Mouse (Mus musculus): ENCODE data around the gene Pcyt2. TPM values are rescaled to one million over a fixed set of nuclear protein-coding genes. Genes with fewer than 3 reads are reported as not detected.

Gene Pcyt2
- polyA plus RNA-seq (2015; fragmentation: Nextera tagmentation; extraction: Ambion mirVana), result 222 and 233 TPM in 2 replicates

DNA sequence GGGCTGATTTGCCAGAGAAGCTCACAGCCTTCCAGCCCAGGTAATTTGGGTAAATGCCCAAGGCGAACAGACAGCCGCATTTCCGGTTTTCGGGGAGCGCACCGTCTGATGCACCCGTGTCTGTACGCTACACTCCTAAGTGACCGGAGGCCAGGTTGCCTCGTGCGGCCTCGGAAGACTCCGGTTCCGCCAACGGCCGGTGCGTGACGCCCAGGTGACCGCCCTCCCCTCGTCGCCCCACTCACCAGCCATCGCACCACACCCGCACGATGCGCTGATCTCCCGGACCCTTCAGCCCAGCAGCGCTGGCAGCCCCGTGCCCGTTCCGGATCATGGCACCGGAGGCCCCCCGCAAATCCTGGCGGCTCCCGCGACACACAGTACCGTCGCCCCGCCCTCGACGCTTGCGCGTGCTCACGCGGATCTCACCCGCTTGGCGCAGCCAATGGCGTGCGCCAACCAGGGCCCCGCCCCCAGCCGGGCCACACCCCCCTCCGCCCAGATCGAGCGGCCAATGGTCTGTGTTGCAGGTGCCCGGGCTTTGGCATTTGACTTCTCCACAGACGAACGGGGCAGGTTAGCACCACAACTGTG lies at the start of gene Pcyt2:
Gene Pcyt2 (minus strand): TSS at position 418 of the 594 bp plus-strand sequence.
- peak; percentile 95 for ATAC-seq (replicated peaks)
- Histone ChIP-seq H3K9me3 (no peaks in the 10 kb centered on the region), H3K27me3 (replicated peaks) (no peaks in the 10 kb centered on the region), H3K4me1 (peaks cover 24% of the 10 kb centered on the region), H3K36me3 (replicated peaks) (peaks cover 32% of the 10 kb centered on the region), H3K9ac (peak within 1 kb of the TSS; percentile 84), H3K4me2 (peak within 1 kb of the TSS; percentile 74), H3K4me3 (peak within 1 kb of the TSS; percentile 73), H3K27ac (peak within 1 kb of the TSS; percentile 91)
- under 1% methylated on average over 56 of the region's 56 CpGs for WGBS

- H3K36me3 ChIP-seq (replicated peaks), result no peaks in the 10 kb centered on the region
- WGBS, result 10% methylated on average over 3 of the region's 3 CpGs
- H3K4me2 ChIP-seq, result no peak overlapping the region
- no peak overlapping the region for H3K4me3 ChIP-seq
- peaks cover 29% of the 10 kb centered on the region for H3K27me3 ChIP-seq (replicated peaks)
- H3K4me1 ChIP-seq, result no peaks in the 10 kb centered on the region
- H3K9ac ChIP-seq, result no peak overlapping the region
- no peaks in the 10 kb centered on the region for H3K9me3 ChIP-seq
- no peak for ATAC-seq (replicated peaks)
- H3K27ac ChIP-seq, result no peak overlapping the region
These were observed 48.9 kb upstream of the Pcyt2 start for GRCm38 (mm10) chr11:120666617-120667016.

DNA sequence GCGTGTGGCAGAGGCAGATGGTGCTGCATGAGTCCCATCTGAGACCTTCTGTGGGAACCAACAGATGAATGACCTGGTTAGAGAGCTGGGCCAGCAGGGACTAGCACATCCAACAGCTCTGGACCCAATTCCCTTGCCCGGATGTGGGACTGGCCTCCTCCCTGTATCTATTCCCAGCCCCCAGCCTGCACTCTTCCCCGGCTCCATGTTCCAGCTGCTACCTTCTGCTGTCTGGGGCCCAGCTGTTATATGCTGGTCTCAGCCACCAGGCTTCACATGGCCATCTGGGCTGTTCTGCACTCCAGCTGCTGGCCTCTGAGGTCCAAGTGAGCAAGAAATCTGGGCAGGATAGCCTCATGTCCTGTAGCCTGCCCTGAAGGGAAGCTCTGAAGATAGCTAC lies 47.7 kb upstream of the Pcyt2 start:
- Histone ChIP-seq H3K27ac (no peak overlapping the region), H3K9me3 (no peaks in the 10 kb centered on the region), H3K4me2 (no peak overlapping the region), H3K9ac (no peak overlapping the region), H3K36me3 (replicated peaks) (no peaks in the 10 kb centered on the region), H3K4me3 (no peak overlapping the region), H3K27me3 (replicated peaks) (peaks cover 41% of the 10 kb centered on the region), H3K4me1 (peaks cover 11% of the 10 kb centered on the region)
- 83% methylated on average over 3 of the region's 3 CpGs for WGBS
- ATAC-seq (replicated peaks), result no peak

DNA sequence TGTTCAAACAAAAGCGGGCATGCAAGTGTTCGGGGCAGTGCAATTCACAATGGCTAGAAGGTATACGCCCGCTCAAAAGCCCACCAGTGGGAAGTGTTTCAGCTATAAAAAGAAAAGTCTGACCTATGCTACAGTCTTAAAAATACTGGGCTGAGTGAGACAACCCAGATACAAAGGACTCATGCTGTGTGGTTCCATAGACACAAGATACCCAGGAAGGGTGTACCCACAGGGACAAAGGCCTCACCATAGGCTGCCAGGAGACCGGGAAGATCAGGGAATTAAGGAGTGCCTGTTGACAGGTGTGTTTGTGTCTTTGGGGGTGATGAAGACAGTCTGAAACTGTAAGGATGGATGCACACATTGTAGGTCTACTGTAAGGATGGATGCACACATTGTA lies 46.0 kb upstream of the Pcyt2 start:
- H3K36me3 ChIP-seq (replicated peaks), result no peaks in the 10 kb centered on the region
- ATAC-seq (replicated peaks), result no peak
- H3K27me3 ChIP-seq (replicated peaks), result peaks cover 58% of the 10 kb centered on the region

DNA sequence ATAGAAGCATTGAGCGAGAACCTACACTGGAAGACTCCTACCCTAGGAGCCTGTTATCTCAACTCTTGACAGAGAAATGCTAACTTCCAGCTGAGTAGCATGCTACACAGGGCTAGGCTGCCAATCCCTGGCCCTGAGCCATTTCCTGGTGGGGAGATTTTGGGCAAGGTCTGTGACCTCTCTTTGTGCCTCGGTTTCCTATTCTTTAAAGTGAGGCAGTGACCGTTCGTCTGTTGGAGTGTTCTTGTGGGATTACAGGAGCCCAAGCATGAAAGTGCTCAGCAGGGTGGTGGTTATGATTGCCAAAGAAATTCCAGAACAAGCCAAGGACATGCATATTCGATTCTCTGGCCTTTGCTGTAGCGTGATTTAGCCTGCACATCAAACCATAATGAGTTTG lies 45.0 kb upstream of the Pcyt2 start:
- peaks cover 22% of the 10 kb centered on the region for H3K4me1 ChIP-seq
- H3K27me3 ChIP-seq (replicated peaks), result peaks cover 67% of the 10 kb centered on the region
- H3K9ac ChIP-seq, result no peak overlapping the region
- ATAC-seq (replicated peaks), result no peak
- H3K36me3 ChIP-seq (replicated peaks), result no peaks in the 10 kb centered on the region
- no peak overlapping the region for H3K4me2 ChIP-seq
- no peak overlapping the region for H3K27ac ChIP-seq
- H3K4me3 ChIP-seq, result no peak overlapping the region
- 22% methylated on average over 6 of the region's 6 CpGs for WGBS
- no peaks in the 10 kb centered on the region for H3K9me3 ChIP-seq

More for the DNA sequence above, 46.0 kb upstream of the Pcyt2 start:
- Histone ChIP-seq H3K9ac (no peak overlapping the region), H3K27ac (no peak overlapping the region), H3K9me3 (no peaks in the 10 kb centered on the region), H3K4me1 (peaks cover 22% of the 10 kb centered on the region), H3K4me3 (no peak overlapping the region), H3K4me2 (no peak overlapping the region)
- WGBS, result 56% methylated on average over 5 of the region's 5 CpGs

DNA sequence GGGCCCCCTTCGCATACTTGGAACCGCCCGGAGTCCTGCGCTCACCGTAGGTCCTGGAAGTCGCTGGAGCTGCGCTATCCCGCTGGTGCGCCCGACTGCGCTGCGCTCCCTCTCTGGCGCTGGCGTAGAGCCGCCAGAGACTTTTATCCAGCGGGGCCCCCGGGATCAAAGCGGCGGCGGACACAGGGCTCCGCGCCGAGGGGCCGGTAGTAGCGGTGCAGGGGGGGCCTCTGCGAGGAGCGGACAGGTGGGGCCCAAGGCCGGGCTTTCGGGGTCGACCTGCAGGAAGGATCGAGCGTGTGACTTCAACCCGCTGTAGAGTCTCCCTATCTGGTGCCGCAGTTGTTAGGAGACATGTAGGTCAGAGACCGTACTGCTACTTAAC lies 43.3 kb upstream of the Pcyt2 start, which contains the start of gene Notum:
Gene Notum (minus strand): TSS at position 100 of the 385 bp plus-strand sequence.
- no peak for ATAC-seq (replicated peaks)
- Histone ChIP-seq H3K36me3 (replicated peaks) (no peaks in the 10 kb centered on the region), H3K4me3 (peak within 1 kb of the TSS; percentile 34), H3K9me3 (no peaks in the 10 kb centered on the region), H3K4me1 (peaks cover 22% of the 10 kb centered on the region), H3K9ac (no peak within 1 kb of the TSS), H3K27ac (no peak within 1 kb of the TSS), H3K27me3 (replicated peaks) (peaks cover 84% of the 10 kb centered on the region), H3K4me2 (peak within 1 kb of the TSS; percentile 49)
- 1% methylated on average over 35 of the region's 35 CpGs for WGBS

DNA sequence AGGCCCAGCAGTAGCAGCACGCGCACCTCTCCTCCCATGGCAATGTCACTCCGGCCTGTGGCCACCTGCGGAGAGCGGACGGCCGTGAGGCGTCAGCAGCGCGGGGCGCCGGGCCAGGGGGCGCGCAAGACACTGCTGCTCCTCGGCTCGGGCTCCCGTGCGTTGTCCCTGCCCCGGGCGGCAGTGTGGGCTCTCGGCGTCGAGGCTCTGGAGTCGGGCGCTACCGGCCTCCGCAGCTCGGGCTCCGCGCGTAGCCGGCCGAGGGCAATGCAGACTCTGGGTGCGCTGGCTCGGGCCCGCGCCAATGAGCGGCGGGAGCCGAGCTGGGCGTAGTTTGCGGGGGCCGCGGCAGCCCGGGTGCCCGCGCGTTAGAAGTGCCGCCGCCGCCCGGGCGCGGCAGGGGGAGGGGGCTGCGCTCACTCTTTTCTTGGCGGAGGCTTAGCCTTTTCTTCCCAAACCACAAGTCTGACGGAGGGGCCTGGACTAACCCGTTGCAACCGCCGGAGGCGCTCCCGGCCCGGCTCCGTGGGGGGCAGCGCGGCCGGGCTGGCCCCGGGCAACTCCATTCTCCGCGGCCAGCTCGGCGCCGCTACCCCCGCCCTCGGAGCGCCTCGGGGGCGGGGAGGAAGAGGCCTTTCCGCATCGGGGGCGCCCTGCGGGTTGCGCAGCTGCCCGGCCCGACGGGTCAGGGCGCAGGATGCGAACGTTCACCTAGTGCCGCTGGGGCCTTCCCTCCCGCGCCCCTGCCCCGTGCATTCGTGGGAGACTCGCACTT lies 42.8 kb upstream of the Pcyt2 start:
- under 1% methylated on average over 80 of the region's 95 CpGs for WGBS
- no peak for ATAC-seq (replicated peaks)
- Histone ChIP-seq H3K4me2 (peak overlapping the region; percentile 49), H3K27ac (no peak overlapping the region), H3K9me3 (no peaks in the 10 kb centered on the region), H3K4me3 (peak overlapping the region; percentile 34), H3K9ac (no peak overlapping the region), H3K27me3 (replicated peaks) (peaks cover 84% of the 10 kb centered on the region), H3K36me3 (replicated peaks) (no peaks in the 10 kb centered on the region), H3K4me1 (peaks cover 22% of the 10 kb centered on the region)

- H3K36me3 ChIP-seq (replicated peaks), result no peaks in the 10 kb centered on the region
- H3K27me3 ChIP-seq (replicated peaks), result peaks cover 83% of the 10 kb centered on the region
- no peaks in the 10 kb centered on the region for H3K9me3 ChIP-seq
- no peak overlapping the region for H3K9ac ChIP-seq
- ATAC-seq (replicated peaks), result no peak
- WGBS, result 3% methylated on average over 50 of the region's 50 CpGs
- no peak overlapping the region for H3K27ac ChIP-seq
- peak overlapping the region; percentile 49 for H3K4me2 ChIP-seq
- H3K4me3 ChIP-seq, result peak overlapping the region; percentile 34
- peaks cover 22% of the 10 kb centered on the region for H3K4me1 ChIP-seq
These were observed 42.0 kb upstream of the Pcyt2 start for GRCm38 (mm10) chr11:120659509-120660300.

DNA sequence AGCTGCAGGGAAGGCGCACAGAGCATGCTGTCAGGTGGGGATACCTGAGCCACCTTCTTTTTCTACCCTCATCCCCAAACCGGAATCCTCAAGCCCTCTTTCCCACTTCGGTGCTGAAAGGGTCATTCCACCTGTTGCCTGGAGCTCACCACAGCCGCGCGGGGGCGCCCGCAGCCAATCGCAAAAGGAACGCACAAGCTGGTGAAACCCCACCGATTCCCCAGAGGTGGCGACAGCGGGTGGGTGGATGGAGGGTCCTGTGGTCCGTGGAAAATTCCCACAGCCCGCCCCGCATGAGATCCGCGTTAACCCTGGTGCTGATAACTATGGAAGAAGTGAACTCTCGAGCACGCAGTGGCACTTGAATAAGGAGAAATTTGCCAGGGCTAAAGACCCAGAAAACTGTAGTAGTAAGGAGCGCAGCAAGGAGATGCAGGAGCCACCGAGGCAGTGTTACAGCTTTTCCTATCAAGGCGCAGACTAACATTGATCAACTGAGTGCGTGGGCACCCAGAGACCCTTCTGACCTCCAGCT lies 41.2 kb upstream of the Pcyt2 start:
- Histone ChIP-seq H3K4me3 (no peak overlapping the region), H3K9ac (no peak overlapping the region), H3K36me3 (replicated peaks) (no peaks in the 10 kb centered on the region), H3K27ac (no peak overlapping the region), H3K9me3 (no peaks in the 10 kb centered on the region), H3K4me2 (no peak overlapping the region), H3K4me1 (peaks cover 22% of the 10 kb centered on the region), H3K27me3 (replicated peaks) (peaks cover 81% of the 10 kb centered on the region)
- 2% methylated on average over 24 of the region's 24 CpGs for WGBS
- ATAC-seq (replicated peaks), result no peak

DNA sequence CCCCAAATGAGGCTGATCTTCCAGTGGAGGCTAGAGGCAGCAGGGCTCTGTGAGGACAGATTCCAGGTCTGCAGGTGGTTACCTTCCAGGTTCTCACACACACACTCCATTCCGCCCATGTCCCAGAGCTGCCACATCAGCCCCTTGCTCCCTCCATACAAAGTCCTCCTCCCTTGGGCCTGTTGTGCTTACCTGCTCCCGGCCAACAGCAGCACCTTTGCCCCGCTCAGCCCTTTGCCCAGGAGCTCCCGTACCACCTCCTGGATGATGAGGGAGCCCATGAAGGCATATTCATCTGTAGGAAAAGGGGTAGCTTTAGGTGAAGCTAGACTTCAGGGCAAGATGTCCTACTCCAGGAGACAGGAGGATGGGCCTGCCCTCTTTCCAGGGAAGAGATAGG lies 39.6 kb upstream of the Pcyt2 start:
- WGBS, result 88% methylated on average over 4 of the region's 4 CpGs
- H3K4me2 ChIP-seq, result no peak overlapping the region

DNA sequence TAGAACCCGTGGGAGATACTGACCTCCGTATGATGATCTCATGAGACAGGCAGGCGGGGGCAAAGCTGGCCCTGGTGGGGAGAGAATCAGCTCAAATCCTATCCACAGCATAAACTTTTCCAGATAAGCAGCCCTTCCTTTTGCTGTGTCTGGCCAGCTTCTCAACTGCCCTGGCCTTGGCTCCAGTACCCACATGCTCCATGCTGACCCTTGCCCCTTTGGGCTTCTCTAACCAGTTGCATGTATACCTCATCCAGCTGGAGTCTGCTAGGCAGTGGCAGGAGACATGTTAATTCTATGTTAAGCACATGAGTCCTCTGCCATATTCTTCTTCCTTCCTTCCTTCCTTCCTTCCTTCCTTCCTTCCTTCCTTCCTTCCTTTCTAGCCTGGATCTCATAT lies 37.0 kb upstream of the Pcyt2 start:
- no peak overlapping the region for H3K9ac ChIP-seq
- H3K9me3 ChIP-seq, result no peaks in the 10 kb centered on the region
- H3K4me3 ChIP-seq, result no peak overlapping the region
- WGBS, result 69% methylated on average over 3 of the region's 3 CpGs
- ATAC-seq (replicated peaks), result no peak
- no peak overlapping the region for H3K27ac ChIP-seq
- H3K4me2 ChIP-seq, result no peak overlapping the region
- H3K4me1 ChIP-seq, result peaks cover 5% of the 10 kb centered on the region
- no peaks in the 10 kb centered on the region for H3K36me3 ChIP-seq (replicated peaks)
- peaks cover 39% of the 10 kb centered on the region for H3K27me3 ChIP-seq (replicated peaks)

More for the DNA sequence above, 39.6 kb upstream of the Pcyt2 start:
- H3K4me1 ChIP-seq, result peaks cover 22% of the 10 kb centered on the region
- no peaks in the 10 kb centered on the region for H3K9me3 ChIP-seq
- ATAC-seq (replicated peaks), result no peak
- peaks cover 64% of the 10 kb centered on the region for H3K27me3 ChIP-seq (replicated peaks)
- H3K4me3 ChIP-seq, result no peak overlapping the region
- no peak overlapping the region for H3K27ac ChIP-seq
- no peaks in the 10 kb centered on the region for H3K36me3 ChIP-seq (replicated peaks)
- no peak overlapping the region for H3K9ac ChIP-seq

DNA sequence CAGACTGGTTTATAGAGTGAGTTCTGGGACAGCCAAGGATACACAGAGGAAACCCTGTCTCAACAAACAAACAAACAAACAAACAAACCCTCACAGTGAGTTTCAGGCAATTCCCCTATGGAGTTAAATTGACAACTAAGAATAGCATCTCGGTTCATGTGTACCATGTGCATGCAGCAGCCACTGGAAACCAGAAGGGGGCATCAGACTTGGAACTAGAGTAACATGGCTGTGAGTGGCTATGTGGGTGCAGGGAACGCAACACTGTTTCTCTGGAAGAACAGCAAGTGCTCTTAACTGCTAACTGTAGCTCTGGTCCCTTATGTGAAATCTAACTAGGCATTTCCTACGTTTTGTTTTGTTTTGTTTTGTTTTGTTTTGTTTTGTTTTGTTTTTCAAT lies 34.1 kb upstream of the Pcyt2 start:
- no peak overlapping the region for H3K27ac ChIP-seq
- WGBS, result 69% methylated on average over 3 of the region's 3 CpGs
- no peaks in the 10 kb centered on the region for H3K36me3 ChIP-seq (replicated peaks)
- no peak overlapping the region for H3K4me2 ChIP-seq
- H3K4me3 ChIP-seq, result no peak overlapping the region
- no peaks in the 10 kb centered on the region for H3K9me3 ChIP-seq
- peaks cover 17% of the 10 kb centered on the region for H3K27me3 ChIP-seq (replicated peaks)
- ATAC-seq (replicated peaks), result no peak
- peaks cover 7% of the 10 kb centered on the region for H3K4me1 ChIP-seq
- H3K9ac ChIP-seq, result no peak overlapping the region

Measured in midbrain, embryonic 15.5 days (tissue).